Mouse (Mus musculus) cerebellum, adult 2 months (tissue): Measurements from ENCODE around the gene Crxos. TPM values are rescaled to one million over a fixed set of nuclear protein-coding genes. Genes with fewer than 3 reads are reported as not detected.

Experiments used
- DNase-seq, 2 experiments: peaks; one replicate each; pipeline ENCODE4 v3.0.0; 2021
- H3K27ac ChIP-seq: fragments of 200-500 bp; 2 replicates; pipeline ENCODE4 v1.5.1; 2012; ENCODE audit warnings: low read length, control low read depth, inconsistent platforms; ENCODE audit not compliant: insufficient read depth
- H3K27me3 ChIP-seq: fragments of 200-500 bp; 2 replicates; pipeline ENCODE4 v1.6.1; 2012; ENCODE audit warnings: inconsistent platforms, mild to moderate bottlenecking, low read length, moderate library complexity; ENCODE audit not compliant: control insufficient read depth, insufficient read depth
- H3K4me1 ChIP-seq: fragments of 200-500 bp; 2 replicates; pipeline ENCODE4 v1.6.1; 2011; ENCODE audit warnings: low read length; ENCODE audit not compliant: control insufficient read depth, insufficient read depth
- H3K4me3 ChIP-seq: fragments of 200-500 bp; replicated peaks from 2 replicates; pipeline ENCODE3; 2011; ENCODE audit warnings: mild to moderate bottlenecking, low read depth, low read length, control low read depth; ENCODE audit not compliant: insufficient read depth
- CTCF ChIP-seq: fragments of 200-500 bp; IDR thresholded peaks from 2 replicates; pipeline ENCODE4 v1.5.1; 2011; ENCODE audit warnings: low read depth, mild to moderate bottlenecking, control low read depth, low read length, moderate library complexity, borderline replicate concordance; ENCODE audit not compliant: insufficient read depth
- POLR2A ChIP-seq: fragments of 200-500 bp; IDR thresholded peaks from 2 replicates; pipeline ENCODE4 v1.6.1; 2011; ENCODE audit warnings: low read length, control low read depth, borderline replicate concordance; ENCODE audit not compliant: insufficient read depth
- WGBS: fragments of 180-500 bp; shearing (Covaris S2); methylation state at CpG from one replicate; pipeline ENCODE4 v1.1.7; 2018; 5-methylcytosine and 5-hydroxymethylcytosine counted together
- polyA plus RNA-seq: library from polyadenylated mRNA; depleted of rRNA; stranded (reverse); fragments of >200 nt; gene quantifications from 2 replicates; pipeline ENCODE4 v1.2.3, GENCODE M21; 2012; rRNA removed

The Crxos gene
- polyA plus RNA-seq, 1 experiment = not detected

DNA sequence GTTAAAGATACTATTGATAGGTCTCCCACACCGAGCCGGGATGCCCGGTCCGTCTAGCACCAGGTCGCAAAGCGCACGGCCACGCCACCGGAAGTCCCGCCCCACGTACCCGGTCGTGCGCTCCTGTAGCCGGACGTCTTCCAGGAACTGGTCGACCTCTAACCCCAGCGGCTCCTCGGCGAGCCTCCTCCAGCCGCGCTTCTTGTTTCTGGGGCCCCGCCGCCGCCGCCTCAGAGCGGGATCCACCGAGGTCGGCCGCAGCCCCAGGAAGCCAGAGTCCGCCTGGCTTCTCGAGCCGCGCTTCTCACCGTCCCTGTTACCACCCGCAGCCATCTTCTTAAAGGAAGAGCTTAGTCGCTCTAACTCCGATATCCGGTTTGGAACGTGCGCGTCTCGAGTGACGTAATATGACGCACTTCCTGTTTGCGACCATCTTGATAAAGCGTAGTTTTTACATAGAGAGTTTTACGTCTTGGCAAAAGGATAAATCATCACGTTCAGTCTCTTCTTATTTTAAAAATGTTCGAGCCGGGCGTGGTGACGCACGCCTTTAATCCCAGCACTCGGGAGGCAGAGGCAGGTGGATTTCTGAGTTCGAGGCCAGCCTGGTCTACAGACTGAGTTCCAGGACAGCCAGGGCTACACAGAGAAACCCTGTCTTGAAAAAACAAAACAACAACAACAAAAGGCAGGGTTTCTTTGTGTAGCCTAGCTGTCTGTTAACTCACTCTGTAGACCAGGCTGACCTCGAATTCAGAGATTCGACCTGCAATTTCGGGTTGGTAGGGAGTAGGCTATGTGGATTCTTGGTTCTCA, 63.5 kb downstream of the Crxos start, which contains the start of gene Nop53:
Nop53 (minus strand) TSS at position 354 of the 816 bp plus-strand sequence.
- peak within 1 kb of the TSS; percentile 90 for H3K4me3 ChIP-seq
- peaks cover 3% of the 10 kb centered on the region; the same call in 1 of the 2 replicates for H3K4me1 ChIP-seq
- no peaks in the 10 kb centered on the region for H3K27me3 ChIP-seq
- H3K27ac ChIP-seq = peak within 1 kb of the TSS; percentile 99
- peak; percentile 95 to 98 for DNase-seq
- TF ChIP-seq POLR2A = no peak; the same call in none of the 2 replicates
- no peak for TF ChIP-seq CTCF
- 2% methylated on average over 59 of the region's 59 CpGs for WGBS

DNA sequence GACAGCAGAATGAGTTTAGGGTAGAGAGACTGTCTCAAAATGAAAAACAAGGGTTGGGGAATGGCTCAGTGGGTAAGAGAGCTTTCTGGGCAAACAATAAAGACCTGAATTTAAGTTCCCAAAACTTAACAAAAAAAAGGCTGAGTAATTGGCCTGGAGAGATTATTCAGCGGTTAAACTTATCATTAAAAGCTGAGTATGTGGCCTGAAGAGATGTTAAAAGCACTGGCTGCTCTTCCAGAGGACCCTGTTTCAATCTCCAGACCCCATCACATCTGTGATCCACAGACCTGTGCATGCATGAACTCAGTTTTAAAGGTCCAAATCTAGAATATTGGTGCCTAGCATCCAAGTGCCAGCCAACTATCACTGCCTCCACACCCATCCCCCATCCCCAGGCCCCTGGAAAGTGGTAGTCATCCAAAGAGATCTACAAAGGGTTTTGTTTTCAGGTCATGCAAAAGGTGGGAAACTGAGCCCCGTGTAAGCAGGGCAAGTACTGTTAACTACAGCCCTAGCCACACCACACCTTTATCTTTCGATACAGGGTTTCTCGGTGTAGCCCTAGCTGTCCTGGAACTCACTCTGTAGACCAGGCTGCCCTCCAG, 65.3 kb downstream of the Crxos start:
- TF ChIP-seq CTCF = no peak
- TF ChIP-seq POLR2A = no peak
- no peaks in the 10 kb centered on the region for H3K27me3 ChIP-seq
- H3K27ac ChIP-seq = no peak overlapping the region
- peaks cover 3% of the 10 kb centered on the region; the same call in 1 of the 2 replicates for H3K4me1 ChIP-seq
- WGBS = 58% methylated on average over 4 of the region's 4 CpGs
- no peak overlapping the region for H3K4me3 ChIP-seq
- DNase-seq = no peak

DNA sequence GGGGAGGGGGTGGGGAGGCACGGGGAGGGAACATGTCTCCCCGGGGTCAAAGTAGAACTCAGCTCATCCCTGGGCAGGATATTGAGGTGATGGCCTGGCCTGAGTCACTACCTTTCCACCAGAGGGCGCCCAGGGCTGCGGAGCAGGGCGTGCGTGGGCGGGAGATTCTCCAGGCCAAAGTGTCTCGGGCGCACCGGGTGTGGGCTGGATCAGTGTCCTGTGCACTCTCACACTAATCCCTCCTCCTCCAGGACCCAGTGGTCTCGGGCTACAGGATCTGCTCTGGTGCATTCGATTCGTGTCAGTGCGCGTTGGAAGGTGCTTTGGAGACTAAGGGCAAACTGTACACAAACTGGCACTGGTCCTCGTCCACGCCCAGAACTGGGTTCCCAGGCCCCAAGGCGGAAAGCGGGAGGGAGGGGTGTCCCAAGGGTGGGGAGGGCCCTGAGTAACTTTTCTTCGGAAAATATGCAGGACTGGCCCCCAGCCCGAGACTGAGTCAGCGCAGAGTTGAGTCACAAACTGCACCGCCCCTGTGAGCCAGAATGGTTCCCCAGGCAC, 66.0 kb downstream of the Crxos start:
- Histone ChIP-seq H3K4me1 (peaks cover 3% of the 10 kb centered on the region; the same call in 1 of the 2 replicates), H3K27me3 (no peaks in the 10 kb centered on the region), H3K4me3 (peak overlapping the region; percentile 67), H3K27ac (peak overlapping the region; percentile 8; the same call in 1 of the 2 replicates)
- WGBS = 1% methylated on average over 23 of the region's 23 CpGs
- peak; percentile 85 to 86 for DNase-seq
- peak; percentile 94 for TF ChIP-seq CTCF
- TF ChIP-seq POLR2A = peak; percentile 68; the same call in 1 of the 2 replicates

DNA sequence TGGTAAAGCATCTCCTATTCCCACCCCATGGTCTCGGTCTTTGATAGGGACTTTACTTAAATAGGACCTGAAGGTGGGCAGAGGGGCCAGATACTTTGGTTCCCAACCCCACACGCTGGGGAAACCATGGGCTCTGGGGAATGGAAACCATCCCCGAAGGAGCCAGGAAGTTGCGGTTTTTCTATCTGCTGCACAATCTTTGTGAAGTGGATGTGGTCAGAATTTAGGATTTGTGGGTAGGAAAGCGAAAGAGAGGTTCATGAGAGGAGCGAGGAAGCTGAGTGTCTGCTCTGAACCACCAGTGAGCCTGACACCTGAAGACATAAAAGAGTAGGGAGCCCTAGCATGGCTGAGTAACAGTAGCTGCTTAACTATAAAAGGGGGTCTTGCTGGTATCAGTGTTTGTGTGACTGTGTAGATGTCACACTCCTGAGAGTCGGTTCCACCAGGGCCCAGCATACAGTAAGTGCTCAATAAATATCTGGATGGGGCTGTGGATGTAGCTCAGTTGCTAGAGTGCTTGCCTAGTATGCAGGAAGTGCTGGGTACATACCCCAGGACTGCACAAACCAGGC, 66.9 kb downstream of the Crxos start:
- no peak for TF ChIP-seq CTCF
- TF ChIP-seq POLR2A = no peak
- DNase-seq = no peak
- no peak overlapping the region for H3K4me3 ChIP-seq
- WGBS = 88% methylated on average over 7 of the region's 7 CpGs
- no peak overlapping the region for H3K27ac ChIP-seq
- peaks cover 3% of the 10 kb centered on the region; the same call in 1 of the 2 replicates for H3K4me1 ChIP-seq
- H3K27me3 ChIP-seq = no peaks in the 10 kb centered on the region

DNA sequence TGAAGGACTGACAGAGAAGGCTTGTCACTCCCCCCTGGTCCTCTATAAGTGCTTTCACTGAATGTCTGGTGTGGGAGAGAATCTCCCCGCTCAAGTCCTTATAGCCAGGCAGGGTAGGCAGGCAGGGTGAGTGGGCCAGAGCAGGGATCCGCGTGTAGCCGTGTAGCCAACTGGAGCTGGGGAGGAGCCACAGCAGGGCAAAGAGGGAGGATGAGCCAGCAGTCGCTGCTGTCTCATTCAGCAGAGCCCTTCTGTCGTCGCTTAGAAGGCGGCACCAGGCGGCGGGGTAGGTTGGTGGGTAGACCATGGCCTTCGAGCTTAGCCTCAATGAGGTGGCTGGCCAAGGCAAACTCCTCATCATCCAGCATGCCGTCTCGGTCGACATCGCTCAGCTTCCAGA, 67.6 kb downstream of the Crxos start:
- WGBS = 79% methylated on average over 15 of the region's 15 CpGs
- H3K27me3 ChIP-seq = no peaks in the 10 kb centered on the region

DNA sequence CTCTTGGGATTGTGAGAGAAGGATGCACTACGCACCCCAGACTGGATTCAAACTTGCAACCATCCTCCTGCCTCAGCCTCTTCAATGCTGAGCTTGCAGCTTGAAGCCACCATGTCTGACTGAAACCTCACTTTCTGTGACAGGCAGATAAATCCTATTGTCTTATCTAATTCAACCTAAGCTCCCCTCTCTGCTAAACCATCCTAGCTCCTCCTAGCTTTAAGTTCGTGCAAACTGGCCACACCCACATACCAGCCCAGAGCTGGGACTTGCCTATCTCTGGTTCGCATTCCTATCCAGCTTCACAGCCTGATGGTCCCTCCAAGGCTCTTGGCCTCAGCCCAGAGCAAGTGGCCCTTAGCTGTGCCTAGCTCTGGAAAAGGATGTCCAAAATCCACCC, 70.0 kb downstream of the Crxos start:
- 73% methylated on average over 3 of the region's 3 CpGs for WGBS

More for the DNA sequence above, 67.6 kb downstream of the Crxos start:
- peaks cover under 1% of the 10 kb centered on the region; the same call in 1 of the 2 replicates for H3K4me1 ChIP-seq
- no peak overlapping the region for H3K4me3 ChIP-seq
- no peak for TF ChIP-seq CTCF
- TF ChIP-seq POLR2A = no peak
- no peak for DNase-seq
- H3K27ac ChIP-seq = no peak overlapping the region

More for the DNA sequence above, 70.0 kb downstream of the Crxos start:
- H3K4me3 ChIP-seq = no peak overlapping the region
- H3K27me3 ChIP-seq = no peaks in the 10 kb centered on the region
- H3K27ac ChIP-seq = no peak overlapping the region
- no peak for TF ChIP-seq CTCF
- TF ChIP-seq POLR2A = no peak
- no peaks in the 10 kb centered on the region for H3K4me1 ChIP-seq
- no peak for DNase-seq

Other genes with a start within 250 kb of the Crxos start
- gene Obox3, start 242.7 kb upstream of the Crxos start, polyA plus RNA-seq = not detected in 2 replicates
- not detected in 2 replicates for gene Obox5, start 132.5 kb upstream of the Crxos start, polyA plus RNA-seq
- not detected in 2 replicates for gene Obox6, start 42.9 kb upstream of the Crxos start, polyA plus RNA-seq
- not detected in 2 replicates for gene Crx, start 2.6 kb upstream of the Crxos start, polyA plus RNA-seq
- 870 and 931 TPM in 2 replicates for gene Selenow, start 39.8 kb downstream of the Crxos start, polyA plus RNA-seq
- 104 and 108 TPM in 2 replicates for gene Nop53, start 63.5 kb downstream of the Crxos start, polyA plus RNA-seq
- gene Ehd2, start 85.0 kb downstream of the Crxos start, polyA plus RNA-seq = 7.4 and 7.5 TPM in 2 replicates
- gene Bicra, start 165.3 kb downstream of the Crxos start, polyA plus RNA-seq = 12.3 and 12.4 TPM in 2 replicates
- gene Zfp541, start 179.2 kb downstream of the Crxos start, polyA plus RNA-seq = 0.16 and 0.28 TPM in 2 replicates
- 447 and 471 TPM in 2 replicates for gene Napa, start 215.8 kb downstream of the Crxos start, polyA plus RNA-seq
- 56.4 and 60.5 TPM in 2 replicates for gene Kptn, start 237.3 kb downstream of the Crxos start, polyA plus RNA-seq
- 84.6 and 116 TPM in 2 replicates for gene Slc8a2, start 247.2 kb downstream of the Crxos start, polyA plus RNA-seq